Mouse (Mus musculus) CD4-positive, CD25-positive, alpha-beta regulatory T cell, adult 4 months (primary cell): ENCODE measurements around the gene Manbal. TPM values are rescaled to one million over a fixed set of nuclear protein-coding genes. Genes with fewer than 3 reads are reported as not detected.

ENCODE experiments used
- ATAC-seq: one replicate; pipeline ENCODE4 v1.8.0; 2017
- polyA plus RNA-seq, 2 experiments: library from polyadenylated mRNA; unstranded; fragments of 100-300 nt; shearing (Covaris generic); gene quantifications; one replicate each; pipeline ENCODE4 v1.2.1; 2017

Manbal gene
- polyA plus RNA-seq, result 10 to 100 TPM; 41.4 to 59.3 TPM

GRCm38 (mm10) chr2:157367184-157367893 lies at the start of gene Manbal:
Gene Manbal, plus strand, starts transcription at chr2:157367594.
- ATAC-seq, result peak; percentile 94

DNA sequence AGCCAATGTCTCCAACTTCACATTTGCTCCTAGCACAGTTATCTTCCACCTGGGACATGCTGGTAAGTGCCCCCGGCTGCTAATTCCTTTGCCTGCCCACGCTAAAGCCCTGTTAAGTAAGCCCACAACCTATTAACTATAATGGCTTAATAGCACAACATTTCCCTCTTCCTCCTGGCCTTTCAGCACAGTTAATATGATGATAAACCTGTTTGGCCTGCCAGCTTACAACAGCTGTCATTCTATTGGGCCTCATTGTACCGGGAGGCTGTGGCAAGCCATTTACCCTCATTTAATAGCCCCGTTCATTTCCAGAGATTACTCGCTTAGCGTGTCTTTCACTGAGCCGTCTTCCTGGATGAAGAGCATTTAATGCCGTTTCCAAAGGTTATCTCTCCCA lies 47.3 kb upstream of the Manbal start:
- no peak for ATAC-seq

GRCm38 (mm10) chr2:157320886-157321285 lies 46.5 kb upstream of the Manbal start:
- no peak for ATAC-seq

DNA sequence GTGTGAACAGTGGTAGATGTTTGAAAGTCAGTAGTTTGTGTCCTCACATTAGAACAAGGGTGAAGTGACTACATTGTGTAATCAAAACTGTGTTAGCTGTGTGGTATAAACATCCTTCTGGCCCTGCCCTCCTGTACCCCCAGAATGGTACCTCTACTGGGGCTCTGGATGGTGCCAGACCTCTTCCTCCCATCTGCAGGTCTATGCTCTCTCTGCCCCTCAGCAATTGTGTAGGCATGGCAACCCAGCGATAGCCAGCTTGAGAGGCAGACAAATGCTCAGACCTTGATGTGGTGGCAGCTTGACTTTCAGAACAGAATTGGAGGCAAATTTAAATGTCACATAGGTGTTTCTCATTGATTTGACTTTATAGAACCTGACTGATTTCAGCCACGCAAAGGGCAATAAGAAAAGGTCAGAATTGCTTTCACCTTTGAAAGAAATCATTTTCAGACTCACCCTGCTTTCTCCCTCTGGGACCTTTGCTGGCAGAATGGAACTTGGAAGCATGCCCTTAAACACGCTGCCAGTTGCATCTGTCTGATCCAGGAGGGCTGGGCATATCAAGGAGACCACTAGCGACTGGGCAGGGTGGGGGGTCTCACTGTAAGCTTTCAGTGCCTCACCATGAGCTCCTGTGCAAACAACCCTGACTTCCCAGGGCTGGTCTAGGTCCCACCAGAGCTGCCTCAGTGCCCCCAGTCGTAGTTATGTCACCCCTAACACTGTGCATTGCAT lies 45.2 kb upstream of the Manbal start:
- no peak for ATAC-seq

DNA sequence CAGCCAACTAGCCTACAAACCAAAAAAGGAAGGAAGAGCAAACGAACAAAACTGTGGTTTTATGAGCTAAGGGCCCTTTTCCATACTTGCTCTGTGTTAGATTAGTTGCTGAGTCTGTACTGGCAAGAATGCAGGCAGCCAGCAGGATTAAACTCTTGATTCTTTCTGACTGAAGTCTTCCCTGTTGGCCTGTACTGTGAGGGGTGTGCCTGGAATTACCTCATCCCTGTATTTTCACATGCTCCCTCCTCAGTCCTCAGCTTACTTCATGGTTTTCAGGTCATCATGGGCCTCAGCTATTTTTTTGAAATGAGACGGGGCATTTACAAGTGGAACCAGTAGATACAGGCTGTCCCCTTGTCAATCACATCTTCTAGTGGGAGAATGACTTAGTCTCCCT lies 42.2 kb upstream of the Manbal start:
- no peak for ATAC-seq

DNA sequence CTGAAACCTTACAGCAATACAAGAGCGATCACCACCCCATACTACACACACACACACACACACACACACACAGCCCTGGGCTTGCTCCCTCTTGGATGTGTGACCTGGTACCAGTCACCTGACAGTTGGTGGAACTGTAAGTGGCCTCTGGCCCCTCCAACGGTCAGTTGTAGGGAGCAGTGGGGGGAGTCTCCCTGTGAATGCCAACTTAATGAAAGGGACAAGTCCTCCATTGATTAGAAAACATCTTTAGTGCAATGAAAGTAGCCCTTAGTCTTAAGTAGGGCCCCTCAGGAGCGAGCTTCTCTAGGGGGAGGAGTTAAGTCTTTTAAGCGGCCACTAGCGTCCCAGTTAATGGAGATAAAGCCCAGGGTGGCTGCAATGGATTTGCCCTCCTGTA lies 39.3 kb upstream of the Manbal start:
- no peak for ATAC-seq

DNA sequence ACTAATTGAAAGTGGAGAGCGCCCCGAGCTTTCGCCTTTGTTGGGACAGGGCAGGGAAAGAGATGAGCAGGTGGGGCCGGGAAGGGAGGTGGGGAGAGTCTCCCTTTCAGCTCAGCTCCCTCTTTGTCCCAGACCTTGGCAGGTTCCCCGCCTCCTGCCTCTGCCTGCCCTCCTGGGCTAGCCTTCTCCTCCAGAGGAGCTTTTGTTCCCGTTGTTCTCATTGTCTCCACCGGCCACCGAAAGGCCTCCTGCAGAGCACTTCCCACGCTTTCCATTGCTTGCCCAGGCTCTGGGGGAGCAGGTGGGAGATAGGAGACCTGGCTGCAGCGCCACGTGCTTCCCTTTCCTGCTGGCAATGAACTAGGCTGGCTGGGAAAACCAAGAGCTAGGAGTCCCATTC lies 38.8 kb upstream of the Manbal start:
- no peak for ATAC-seq

- ATAC-seq, result no peak
Observed at GRCm38 (mm10) chr2:157332059-157332458, 35.3 kb upstream of the Manbal start.

GRCm38 (mm10) chr2:157338663-157339062 lies 28.7 kb upstream of the Manbal start:
- ATAC-seq, result peak; percentile 51

DNA sequence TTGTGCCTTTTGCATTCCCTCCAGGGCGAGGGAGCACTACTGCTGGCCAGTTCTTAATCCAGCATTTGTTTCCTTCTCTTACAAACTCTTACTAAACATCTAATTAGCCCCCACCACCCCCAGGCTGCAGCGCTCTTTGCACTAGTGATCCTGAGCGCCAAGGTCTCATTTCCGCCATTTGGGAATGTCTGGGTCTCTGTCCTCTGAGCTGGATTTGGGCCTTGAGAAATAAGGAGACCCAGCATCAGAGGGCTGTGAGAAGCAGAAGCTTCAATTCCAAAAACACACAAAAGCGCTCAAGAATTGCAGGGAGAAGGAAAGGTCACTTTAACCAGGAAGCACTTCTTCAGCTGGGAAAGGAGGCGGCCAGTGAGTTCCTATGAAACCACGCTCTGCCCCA lies 27.9 kb upstream of the Manbal start:
- ATAC-seq, result no peak

DNA sequence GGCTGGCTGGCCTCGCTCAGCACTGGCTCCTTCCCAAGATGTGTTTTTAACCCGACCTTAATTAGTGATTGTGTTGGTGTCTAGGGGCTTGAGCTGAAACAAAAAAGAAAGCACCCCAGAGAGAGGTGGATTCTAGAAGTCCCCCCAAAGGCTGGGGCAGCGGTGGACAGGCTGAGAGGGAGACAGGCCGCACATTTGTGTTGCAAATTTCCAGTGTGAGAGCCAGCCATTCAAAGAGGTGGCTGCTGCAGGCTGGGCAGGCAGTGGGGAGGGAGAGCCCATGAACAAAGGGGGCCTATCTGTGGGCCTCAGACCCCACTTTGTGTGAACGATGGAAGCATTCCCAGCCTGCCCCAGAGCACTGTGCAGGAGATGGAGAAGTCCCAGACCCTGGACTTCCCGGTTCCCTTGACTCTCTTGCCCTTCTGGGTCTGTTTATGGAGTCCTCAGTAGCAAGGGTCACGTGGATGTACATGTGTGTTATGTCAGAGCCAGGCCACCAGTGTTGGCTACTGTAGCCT lies 27.1 kb upstream of the Manbal start:
- no peak for ATAC-seq

GRCm38 (mm10) chr2:157341554-157342270 lies 25.7 kb upstream of the Manbal start:
- peak; percentile 43 for ATAC-seq

GRCm38 (mm10) chr2:157342328-157342926 lies 25.0 kb upstream of the Manbal start:
- ATAC-seq, result no peak

DNA sequence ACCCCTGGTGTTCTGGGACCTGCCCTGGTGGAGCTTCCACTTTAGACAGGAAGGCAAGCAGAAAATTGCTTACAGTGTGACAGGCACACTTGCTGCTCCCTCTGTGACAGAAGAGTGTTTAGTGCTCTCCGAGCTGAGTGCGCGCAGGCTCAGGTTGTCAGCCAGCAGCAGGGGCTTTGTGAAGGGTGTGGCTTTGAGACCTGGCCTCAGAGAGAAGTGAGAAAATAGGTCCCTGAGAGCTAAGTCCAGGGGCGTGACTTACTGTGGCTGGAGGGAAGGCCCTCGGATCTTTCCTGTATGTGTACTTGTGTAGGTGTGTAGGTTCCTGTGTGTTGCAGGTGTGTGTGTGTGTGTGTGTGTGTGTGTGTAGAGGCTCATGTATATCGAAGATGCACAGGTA lies 24.1 kb upstream of the Manbal start:
- no peak for ATAC-seq

DNA sequence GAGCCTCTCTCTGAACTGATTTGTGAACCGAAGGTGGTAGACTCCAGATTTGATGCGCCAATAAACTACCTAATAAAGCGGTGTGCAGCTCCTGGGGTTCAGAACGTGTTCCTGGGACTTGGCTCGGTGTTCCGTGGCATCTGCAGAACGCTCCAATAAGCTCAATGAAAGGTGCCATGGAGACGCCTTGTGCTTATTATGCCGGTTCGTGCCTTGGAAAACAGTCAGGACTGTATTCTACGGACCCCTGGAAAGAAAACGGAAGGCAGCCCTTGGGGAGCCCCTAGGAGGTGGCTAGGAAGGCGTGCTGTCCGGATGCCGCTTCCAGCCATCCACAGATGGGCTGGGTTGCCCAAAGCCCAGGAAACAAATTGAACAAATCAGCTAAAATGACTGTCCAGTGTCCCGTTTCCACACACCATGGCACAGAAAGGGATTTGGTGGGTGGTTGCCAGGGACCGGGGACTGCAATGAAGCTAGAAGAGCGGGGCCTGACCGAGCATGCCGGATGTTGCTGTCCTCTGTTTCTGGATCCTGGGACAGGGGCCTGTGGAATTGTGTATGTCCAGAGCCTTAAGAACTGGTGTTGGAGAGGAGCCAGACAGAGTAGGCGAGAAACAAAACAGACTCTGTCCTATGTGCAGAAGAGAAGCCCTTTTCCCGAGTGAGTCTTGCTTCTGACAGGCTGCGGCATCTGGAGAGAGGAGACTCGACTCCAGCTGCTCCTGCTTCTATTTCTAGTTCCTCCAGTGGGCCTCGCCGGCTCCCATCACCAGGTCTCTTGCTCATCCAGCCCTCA lies 19.8 kb upstream of the Manbal start, which contains the start of gene Ghrh:
Gene Ghrh (minus strand): TSS at position 146 of the 799 bp plus-strand sequence.
- no peak for ATAC-seq

- ATAC-seq, result no peak
Observed at GRCm38 (mm10) chr2:157349121-157349778, 18.1 kb upstream of the Manbal start.

DNA sequence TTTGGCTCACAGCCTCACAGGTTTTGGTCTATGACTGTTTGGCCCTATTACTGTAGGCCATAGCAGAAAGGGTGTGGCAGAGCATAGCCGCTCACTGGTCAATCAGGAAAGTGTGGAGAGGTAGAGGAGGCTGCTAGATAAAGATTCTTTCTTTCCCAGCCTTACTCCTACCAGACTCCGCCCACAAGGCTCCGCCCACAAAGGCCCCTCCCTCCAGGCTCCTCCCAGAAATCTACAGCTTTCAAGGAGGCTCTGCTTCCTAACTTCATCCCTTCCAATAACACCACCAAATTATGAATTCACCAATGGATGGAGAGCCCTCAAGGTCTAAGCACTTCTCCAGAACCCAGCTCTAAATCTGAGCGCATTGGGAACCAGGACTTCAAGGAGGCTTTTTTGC lies 14.2 kb upstream of the Manbal start:
- no peak for ATAC-seq

DNA sequence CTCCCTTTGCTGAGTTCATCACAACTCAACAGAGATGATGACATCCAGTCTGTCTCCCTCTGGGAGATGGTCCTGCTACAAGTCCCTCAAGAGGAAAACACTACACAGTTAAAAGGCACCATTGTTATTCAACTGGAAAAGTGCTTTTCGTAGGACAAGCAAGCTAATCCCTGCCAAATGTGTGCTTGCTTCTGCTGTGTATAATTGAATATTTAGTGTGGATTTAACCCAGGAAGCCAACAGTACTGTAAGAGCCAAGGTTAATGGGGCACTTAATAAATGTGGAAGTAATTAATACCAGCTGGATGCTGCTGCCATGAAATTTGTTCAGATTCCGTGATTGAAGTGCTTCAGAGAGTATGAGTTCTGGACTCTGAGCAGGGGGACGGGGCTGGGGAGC lies 13.3 kb upstream of the Manbal start:
- no peak for ATAC-seq

DNA sequence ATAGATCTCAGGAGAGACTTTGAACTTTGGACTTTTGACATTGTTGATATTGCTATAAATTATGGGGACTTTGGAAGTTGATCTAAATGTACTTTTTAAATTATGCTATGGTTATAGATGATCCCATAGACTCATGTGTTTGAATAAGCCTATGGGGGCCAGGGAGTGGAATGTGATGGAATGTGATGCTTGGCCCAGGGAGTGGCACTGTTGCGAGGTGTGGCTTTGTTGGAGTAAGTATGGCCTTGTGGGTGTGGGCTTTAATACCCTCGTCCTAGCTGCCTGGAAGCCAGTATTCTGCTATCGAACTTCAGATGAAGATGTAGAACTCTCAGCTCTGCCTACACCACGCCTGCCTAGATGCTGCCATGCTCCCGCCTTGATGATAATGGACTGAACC lies 7.4 kb upstream of the Manbal start:
- no peak for ATAC-seq

GRCm38 (mm10) chr2:157363031-157363430 lies 4.4 kb upstream of the Manbal start:
- ATAC-seq, result no peak

DNA sequence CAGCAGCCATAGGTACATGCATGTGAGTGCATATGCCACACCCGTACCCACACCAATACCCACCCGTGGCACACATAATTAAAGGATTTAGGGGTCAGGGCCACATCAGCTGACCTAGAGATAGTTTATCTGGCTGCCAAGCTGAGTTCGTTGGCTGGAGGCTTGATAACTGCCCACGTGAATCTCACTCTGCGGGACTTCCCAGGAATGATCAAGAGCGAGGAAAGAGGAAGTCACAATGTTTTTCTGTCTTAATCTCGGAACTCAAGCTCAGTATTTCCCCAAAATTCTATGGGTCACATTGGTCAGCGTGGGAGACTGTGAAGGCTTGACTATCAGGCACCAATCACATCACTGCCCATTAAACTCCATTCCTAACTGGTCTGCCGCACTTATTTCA lies 632 bp upstream of the Manbal start:
- ATAC-seq, result no peak
